Mouse (Mus musculus) liver, adult 2 months (tissue): Measurements from ENCODE around the gene Zfp212. TPM values are rescaled to one million over a fixed set of nuclear protein-coding genes. Genes with fewer than 3 reads are reported as not detected.

Experiments
- DNase-seq: peaks from one replicate; pipeline ENCODE4 v3.0.0-alpha.2; 2011; ENCODE audit warnings: low read depth, low spot score; ENCODE audit errors: extremely low read depth
- H3K27ac ChIP-seq: fragments of 200-500 bp; replicated peaks from 2 replicates; pipeline ENCODE4 v1.5.1; 2012; ENCODE audit warnings: low read depth, mild to moderate bottlenecking, control low read depth, inconsistent platforms, low read length; ENCODE audit not compliant: insufficient read depth
- H3K27me3 ChIP-seq: fragments of 200-500 bp; 2 replicates; pipeline ENCODE4 v1.6.1; 2012; ENCODE audit warnings: mild to moderate bottlenecking, moderate library complexity, low read length, inconsistent platforms; ENCODE audit not compliant: control insufficient read depth, insufficient read depth
- H3K36me3 ChIP-seq: fragments of 200-500 bp; 2 replicates; pipeline ENCODE4 v1.6.1; 2012; ENCODE audit warnings: low read length, inconsistent platforms; ENCODE audit not compliant: control insufficient read depth, insufficient read depth
- H3K4me1 ChIP-seq: fragments of 200-500 bp; 2 replicates; pipeline ENCODE4 v1.6.1; 2011; ENCODE audit warnings: low read length; ENCODE audit not compliant: control insufficient read depth, insufficient read depth
- H3K4me3 ChIP-seq: fragments of 200-500 bp; 2 replicates; pipeline ENCODE4 v1.5.1; 2011; ENCODE audit warnings: low read depth, mild to moderate bottlenecking, control low read depth, low read length, moderate library complexity; ENCODE audit not compliant: insufficient read depth
- H3K79me2 ChIP-seq: fragments of 200-500 bp; 2 replicates; pipeline ENCODE4 v1.6.1; 2012; ENCODE audit warnings: inconsistent platforms, mild to moderate bottlenecking, low read length, moderate library complexity; ENCODE audit not compliant: control insufficient read depth, insufficient read depth
- H3K9ac ChIP-seq: fragments of 200-500 bp; 2 replicates; pipeline ENCODE4 v1.6.1; 2012; ENCODE audit warnings: low read depth, mild to moderate bottlenecking, control low read depth, inconsistent platforms, low read length
- CTCF ChIP-seq: fragments of 200-500 bp; IDR thresholded peaks from 2 replicates; pipeline ENCODE4 v1.5.1; 2011; ENCODE audit warnings: low read depth, low read length, control low read depth
- POLR2A ChIP-seq: fragments of 200-500 bp; IDR thresholded peaks from 2 replicates; pipeline ENCODE4 v1.6.1; 2011; ENCODE audit warnings: low read length, control low read depth; ENCODE audit not compliant: insufficient read depth; ENCODE audit errors: extremely low read depth
- WGBS: fragments of 180-500 bp; shearing (Covaris S2); methylation state at CpG from one replicate; pipeline ENCODE4 v1.1.7; 2018; 5-methylcytosine and 5-hydroxymethylcytosine counted together
- polyA plus RNA-seq: library from polyadenylated mRNA; depleted of rRNA; stranded (reverse); fragments of >200 nt; gene quantifications from 2 replicates; pipeline ENCODE4 v1.2.3, GENCODE M21; 2012
- total RNA-seq: library from RNA; depleted of rRNA; stranded (reverse); fragments of >200 nt; gene quantifications from 2 replicates; pipeline ENCODE4 v1.2.3, GENCODE M21; 2014

Zfp212 gene
- total and polyA plus RNA-seq, 2 experiments = 3.3 to 5.0 TPM

DNA sequence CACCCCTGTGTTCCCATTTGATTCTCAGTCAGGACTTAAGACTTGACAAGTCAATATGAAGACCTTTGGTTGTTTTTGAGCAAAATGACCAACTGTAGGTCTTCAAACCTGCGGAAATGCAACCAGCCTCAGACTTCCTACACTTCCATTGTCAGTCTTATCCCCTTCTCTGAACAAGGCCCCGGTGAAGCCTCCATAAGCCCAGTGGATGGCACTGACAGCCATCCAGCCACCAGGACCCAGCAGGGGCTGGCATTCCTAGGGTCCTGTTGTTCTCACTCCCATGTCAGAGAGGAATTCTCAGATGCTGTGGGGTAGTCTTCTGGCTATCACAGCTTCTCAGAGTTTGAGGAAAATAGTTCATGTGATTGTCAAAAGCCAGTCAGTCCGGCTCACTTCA is 41.7 kb upstream of the Zfp212 start:
- Histone ChIP-seq H3K27ac (0 out of 2 replicates have a peak overlapping the region, but pooled peaks have one; percentile 3), H3K9ac (peak overlapping the region; percentile 5; the same call in 1 of the 2 replicates), H3K27me3 (no peaks in the 10 kb centered on the region), H3K79me2 (peaks cover 18% of the 10 kb centered on the region; the same call in 1 of the 2 replicates), H3K36me3 (peaks cover 11% of the 10 kb centered on the region), H3K4me1 (peaks cover 6% of the 10 kb centered on the region), H3K4me3 (peak overlapping the region; percentile 80)
- no peak for DNase-seq
- WGBS = 59% methylated on average over 3 of the region's 3 CpGs
- TF ChIP-seq POLR2A (no peak), CTCF (no peak)

GRCm38 (mm10) chr6:47879049-47879716 is 41.1 kb upstream of the Zfp212 start:
- Histone ChIP-seq H3K27ac (0 out of 2 replicates have a peak overlapping the region, but pooled peaks have one; percentile 3), H3K27me3 (no peaks in the 10 kb centered on the region), H3K79me2 (peaks cover 18% of the 10 kb centered on the region; the same call in 1 of the 2 replicates), H3K4me1 (peaks cover 6% of the 10 kb centered on the region), H3K9ac (no peak overlapping the region), H3K4me3 (no peak overlapping the region), H3K36me3 (peaks cover 11% of the 10 kb centered on the region)
- peak; percentile 45 for DNase-seq
- TF ChIP-seq CTCF = no peak
- TF ChIP-seq POLR2A = no peak
- 39% methylated on average over 4 of the region's 4 CpGs for WGBS

GRCm38 (mm10) chr6:47880166-47880565 is 40.1 kb upstream of the Zfp212 start:
- DNase-seq = no peak
- 97% methylated on average over 10 of the region's 10 CpGs for WGBS
- TF ChIP-seq CTCF = no peak
- TF ChIP-seq POLR2A = no peak

GRCm38 (mm10) chr6:47888812-47889383 is 31.4 kb upstream of the Zfp212 start:
- peak; percentile 12 for DNase-seq
- Histone ChIP-seq H3K4me3 (no peak overlapping the region), H3K27me3 (no peaks in the 10 kb centered on the region), H3K9ac (no peak overlapping the region), H3K4me1 (no peaks in the 10 kb centered on the region), H3K79me2 (no peaks in the 10 kb centered on the region; the same call in 1 of the 2 replicates), H3K36me3 (peaks cover 44% of the 10 kb centered on the region), H3K27ac (no peak overlapping the region)
- WGBS = 91% methylated on average over 8 of the region's 8 CpGs
- TF ChIP-seq POLR2A = no peak
- no peak for TF ChIP-seq CTCF

More at GRCm38 (mm10) chr6:47880166-47880565, 40.1 kb upstream of the Zfp212 start:
- Histone ChIP-seq H3K36me3 (peaks cover 14% of the 10 kb centered on the region), H3K27ac (no peak overlapping the region), H3K27me3 (no peaks in the 10 kb centered on the region), H3K79me2 (peaks cover 18% of the 10 kb centered on the region; the same call in 1 of the 2 replicates), H3K4me1 (peaks cover 6% of the 10 kb centered on the region), H3K4me3 (no peak overlapping the region), H3K9ac (no peak overlapping the region)

GRCm38 (mm10) chr6:47899416-47899815 is 20.9 kb upstream of the Zfp212 start:
- H3K79me2 ChIP-seq = no peaks in the 10 kb centered on the region
- H3K36me3 ChIP-seq = peaks cover 47% of the 10 kb centered on the region
- no peak overlapping the region for H3K9ac ChIP-seq
- no peak overlapping the region for H3K4me3 ChIP-seq
- no peak overlapping the region for H3K27ac ChIP-seq
- TF ChIP-seq POLR2A (no peak), CTCF (no peak)
- H3K27me3 ChIP-seq = no peaks in the 10 kb centered on the region
- 73% methylated on average over 6 of the region's 6 CpGs for WGBS
- DNase-seq = no peak
- no peaks in the 10 kb centered on the region for H3K4me1 ChIP-seq

GRCm38 (mm10) chr6:47903587-47903986 is 16.7 kb upstream of the Zfp212 start:
- H3K4me1 ChIP-seq = no peaks in the 10 kb centered on the region
- 70% methylated on average over 4 of the region's 4 CpGs for WGBS
- no peaks in the 10 kb centered on the region for H3K27me3 ChIP-seq
- H3K4me3 ChIP-seq = no peak overlapping the region
- no peak for DNase-seq
- no peaks in the 10 kb centered on the region for H3K79me2 ChIP-seq
- TF ChIP-seq CTCF (no peak), POLR2A (no peak)
- H3K27ac ChIP-seq = no peak overlapping the region
- peaks cover 39% of the 10 kb centered on the region for H3K36me3 ChIP-seq
- no peak overlapping the region for H3K9ac ChIP-seq
